Mouse (Mus musculus) kidney, embryonic 16.5 days (tissue): ENCODE results near the gene Rftn2. TPM values are rescaled to one million over a fixed set of nuclear protein-coding genes. Genes with fewer than 3 reads are reported as not detected.

Experiments
- ATAC-seq: fragments of 200-750 bp; cut with Nextera tagmentation; 2 replicates; pipeline ENCODE4 v1.8.0; 2017; ENCODE audit warnings: moderate TSS enrichment; ENCODE audit not compliant: low FRiP score, low TSS enrichment
- H3K27ac ChIP-seq: fragments of 300-500 bp; sonication (generic); 2 replicates; pipeline ENCODE4 v1.5.1; 2014; ENCODE audit warnings: low read length
- H3K27me3 ChIP-seq: fragments of 300-500 bp; sonication (generic); 2 replicates; pipeline ENCODE4 v1.6.1; 2014; ENCODE audit warnings: low read length, control low read depth, mixed read lengths; ENCODE audit not compliant: insufficient read depth
- H3K36me3 ChIP-seq: fragments of 300-500 bp; sonication (generic); 2 replicates; pipeline ENCODE4 v1.6.1; 2014; ENCODE audit warnings: low read length, control low read depth, mixed read lengths; ENCODE audit not compliant: insufficient read depth
- H3K4me1 ChIP-seq: fragments of 300-500 bp; sonication (generic); 2 replicates; pipeline ENCODE4 v1.6.1; 2014; ENCODE audit warnings: low read length, control low read depth, mixed read lengths; ENCODE audit not compliant: insufficient read depth
- H3K4me2 ChIP-seq: fragments of 300-500 bp; sonication (generic); replicated peaks from 2 replicates; pipeline ENCODE4 v1.6.1; 2014; ENCODE audit warnings: low read depth, low read length
- H3K4me3 ChIP-seq: fragments of 300-500 bp; sonication (generic); 2 replicates; pipeline ENCODE4 v1.5.1; 2014; ENCODE audit warnings: mild to moderate bottlenecking, low read length
- H3K9ac ChIP-seq: fragments of 300-500 bp; sonication (generic); replicated peaks from 2 replicates; pipeline ENCODE4 v1.6.1; 2014; ENCODE audit warnings: low read length
- H3K9me3 ChIP-seq: fragments of 300-500 bp; sonication (generic); 2 replicates; pipeline ENCODE4 v1.6.1; 2016; ENCODE audit warnings: low read length, control low read depth
- WGBS: fragments of 180-500 bp; shearing (Covaris S2); extraction: QIAGEN DNeasy Blood & Tissue Kit; methylation state at CpG from one replicate; pipeline ENCODE4 v1.1.7; 2014; 5-methylcytosine and 5-hydroxymethylcytosine counted together
- polyA plus RNA-seq: library from polyadenylated mRNA; unstranded; fragments of >200 nt; fragmentation: Nextera tagmentation; extraction: Ambion mirVana; gene quantifications from 2 replicates; pipeline ENCODE4 v1.2.1, GENCODE M21; 2015

The Rftn2 gene
- polyA plus RNA-seq, 1 experiment from 2014 or later, result 7.6 TPM

GRCm38 (mm10) chr1:55179917-55180566 is 46.5 kb downstream of the Rftn2 start:
- WGBS, result 77% methylated on average over 5 of the region's 5 CpGs
- peaks cover 9% of the 10 kb centered on the region for H3K36me3 ChIP-seq
- H3K4me2 ChIP-seq, result no peak overlapping the region

GRCm38 (mm10) chr1:55174558-55175034 is 52.0 kb downstream of the Rftn2 start:
- 29% methylated on average over 3 of the region's 3 CpGs for WGBS
- Histone ChIP-seq H3K36me3 (no peaks in the 10 kb centered on the region; the same call in 1 of the 2 replicates), H3K4me2 (no peak overlapping the region), H3K9ac (no peak overlapping the region), H3K27me3 (no peaks in the 10 kb centered on the region), H3K9me3 (no peaks in the 10 kb centered on the region), H3K27ac (no peak overlapping the region), H3K4me3 (no peak overlapping the region), H3K4me1 (no peaks in the 10 kb centered on the region)
- ATAC-seq, result no peak

More at GRCm38 (mm10) chr1:55179917-55180566, 46.5 kb downstream of the Rftn2 start:
- no peak for ATAC-seq
- Histone ChIP-seq H3K9ac (no peak overlapping the region), H3K4me3 (no peak overlapping the region), H3K27me3 (no peaks in the 10 kb centered on the region), H3K4me1 (no peaks in the 10 kb centered on the region), H3K9me3 (peaks cover 10% of the 10 kb centered on the region), H3K27ac (no peak overlapping the region)

- 85% methylated on average over 10 of the region's 10 CpGs for WGBS
- Histone ChIP-seq H3K4me3 (no peak overlapping the region), H3K4me2 (no peak overlapping the region), H3K4me1 (no peaks in the 10 kb centered on the region), H3K9me3 (0 out of 2 replicates have a peak, but pooled peaks cover 5% of the 10 kb centered on the region), H3K27me3 (no peaks in the 10 kb centered on the region), H3K9ac (no peak overlapping the region), H3K27ac (no peak overlapping the region), H3K36me3 (peaks cover 5% of the 10 kb centered on the region; the same call in 1 of the 2 replicates)
- ATAC-seq, result no peak
Observed at GRCm38 (mm10) chr1:55173720-55174557, 52.6 kb downstream of the Rftn2 start.

- H3K27ac ChIP-seq, result no peak overlapping the region
- no peaks in the 10 kb centered on the region for H3K4me1 ChIP-seq
- peak overlapping the region; percentile 11; the same call in 1 of the 2 replicates for H3K4me3 ChIP-seq
- no peaks in the 10 kb centered on the region for H3K27me3 ChIP-seq
- peaks cover 5% of the 10 kb centered on the region; the same call in 1 of the 2 replicates for H3K36me3 ChIP-seq
- WGBS, result 55% methylated on average over 22 of the region's 22 CpGs
- H3K4me2 ChIP-seq, result peak overlapping the region; percentile 27
- no peak overlapping the region for H3K9ac ChIP-seq
- ATAC-seq, result no peak
- H3K9me3 ChIP-seq, result 0 out of 2 replicates have a peak, but pooled peaks cover 6% of the 10 kb centered on the region
Observed at GRCm38 (mm10) chr1:55171361-55172325, 54.9 kb downstream of the Rftn2 start.

GRCm38 (mm10) chr1:55168591-55168990 is 58.0 kb downstream of the Rftn2 start:
- no peak overlapping the region for H3K27ac ChIP-seq
- ATAC-seq, result no peak
- H3K9me3 ChIP-seq, result 0 out of 2 replicates have a peak, but pooled peaks cover 6% of the 10 kb centered on the region
- 95% methylated on average over 4 of the region's 4 CpGs for WGBS
- no peak overlapping the region for H3K9ac ChIP-seq
- peaks cover 5% of the 10 kb centered on the region; the same call in 1 of the 2 replicates for H3K36me3 ChIP-seq
- H3K4me1 ChIP-seq, result no peaks in the 10 kb centered on the region
- no peaks in the 10 kb centered on the region for H3K27me3 ChIP-seq
- no peak overlapping the region for H3K4me3 ChIP-seq
- H3K4me2 ChIP-seq, result no peak overlapping the region

DNA sequence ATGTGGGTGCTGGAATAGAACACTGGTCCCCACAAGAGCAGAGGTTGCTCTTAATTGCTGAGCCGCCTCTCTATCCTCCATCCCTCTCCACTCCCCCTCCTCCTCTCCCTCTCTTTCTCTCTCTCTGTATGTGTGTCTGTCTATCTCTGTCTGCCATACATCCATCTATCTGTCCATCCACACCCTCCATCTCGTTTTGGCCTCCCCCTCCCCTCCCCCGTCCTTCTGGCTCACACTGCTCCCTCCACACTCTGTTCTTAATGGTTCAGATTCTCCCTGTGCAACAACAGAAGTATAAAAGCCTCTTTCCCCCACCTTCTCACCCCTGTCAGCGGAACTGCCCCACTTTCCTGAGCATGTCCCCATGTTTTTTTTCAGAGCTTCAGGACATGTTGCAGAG is 59.0 kb downstream of the Rftn2 start:
- 83% methylated on average over 4 of the region's 4 CpGs for WGBS
- H3K27ac ChIP-seq, result no peak overlapping the region
- ATAC-seq, result no peak
- H3K9ac ChIP-seq, result no peak overlapping the region
- no peaks in the 10 kb centered on the region for H3K27me3 ChIP-seq
- 0 out of 2 replicates have a peak, but pooled peaks cover 5% of the 10 kb centered on the region for H3K36me3 ChIP-seq
- no peak overlapping the region for H3K4me2 ChIP-seq
- no peaks in the 10 kb centered on the region for H3K4me1 ChIP-seq
- H3K9me3 ChIP-seq, result 0 out of 2 replicates have a peak, but pooled peaks cover 6% of the 10 kb centered on the region
- H3K4me3 ChIP-seq, result no peak overlapping the region

DNA sequence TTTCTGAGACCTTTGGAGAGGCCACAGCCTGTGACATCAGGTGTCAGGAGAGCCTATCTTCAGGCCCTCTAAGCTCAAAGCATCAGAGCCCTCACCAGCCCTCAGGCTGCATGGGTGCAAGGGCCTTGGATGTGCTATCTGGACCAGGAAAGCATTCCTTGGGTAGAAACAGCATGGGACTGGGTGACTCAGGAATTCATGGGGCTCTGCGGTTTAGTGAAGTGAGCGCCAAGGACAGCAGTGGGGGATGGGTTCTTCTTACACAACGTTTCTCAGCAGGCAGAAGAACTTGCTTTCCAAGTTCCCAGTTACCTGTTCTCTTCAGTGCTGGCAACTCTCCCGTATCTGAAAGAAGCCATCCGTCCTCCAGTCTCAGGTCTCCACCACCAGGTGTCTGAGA is 62.6 kb downstream of the Rftn2 start:
- H3K27ac ChIP-seq, result no peak overlapping the region
- no peaks in the 10 kb centered on the region for H3K27me3 ChIP-seq
- H3K36me3 ChIP-seq, result 0 out of 2 replicates have a peak, but pooled peaks cover 9% of the 10 kb centered on the region
- H3K4me2 ChIP-seq, result no peak overlapping the region
- no peak overlapping the region for H3K9ac ChIP-seq
- no peak for ATAC-seq
- no peaks in the 10 kb centered on the region for H3K4me1 ChIP-seq
- H3K9me3 ChIP-seq, result 0 out of 2 replicates have a peak, but pooled peaks cover 1% of the 10 kb centered on the region
- WGBS, result 65% methylated on average over 5 of the region's 5 CpGs
- H3K4me3 ChIP-seq, result no peak overlapping the region

- no peaks in the 10 kb centered on the region for H3K9me3 ChIP-seq
- no peak overlapping the region for H3K4me2 ChIP-seq
- H3K4me1 ChIP-seq, result no peaks in the 10 kb centered on the region
- H3K9ac ChIP-seq, result no peak overlapping the region
- H3K27ac ChIP-seq, result no peak overlapping the region
- 79% methylated on average over 5 of the region's 5 CpGs for WGBS
- no peak overlapping the region for H3K4me3 ChIP-seq
- H3K36me3 ChIP-seq, result peaks cover 8% of the 10 kb centered on the region; the same call in 1 of the 2 replicates
- no peak for ATAC-seq
- H3K27me3 ChIP-seq, result no peaks in the 10 kb centered on the region
Observed at GRCm38 (mm10) chr1:55162781-55163180, 63.8 kb downstream of the Rftn2 start.

DNA sequence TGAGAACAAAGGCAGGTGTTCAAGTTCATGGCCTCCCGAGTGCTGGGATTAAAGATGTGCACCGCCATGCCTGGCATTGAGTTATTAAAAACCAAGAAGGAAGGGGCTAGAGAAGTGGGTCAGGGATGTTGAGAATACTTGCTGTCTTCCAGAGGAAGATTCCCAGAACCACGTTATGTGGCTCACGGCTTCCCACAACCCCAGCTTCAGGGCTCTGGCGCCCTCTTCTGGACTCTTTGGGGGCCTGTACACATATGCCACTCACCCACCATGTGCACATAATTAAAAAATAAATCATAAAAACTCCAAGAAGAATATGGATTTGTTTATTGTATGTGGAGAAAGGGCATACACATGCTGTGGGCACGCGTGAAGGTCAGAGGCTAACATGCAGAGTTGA is 64.7 kb downstream of the Rftn2 start:
- Histone ChIP-seq H3K27ac (no peak overlapping the region), H3K4me3 (no peak overlapping the region), H3K9me3 (no peaks in the 10 kb centered on the region), H3K4me1 (no peaks in the 10 kb centered on the region), H3K36me3 (peaks cover 16% of the 10 kb centered on the region; the same call in 1 of the 2 replicates), H3K9ac (no peak overlapping the region), H3K27me3 (no peaks in the 10 kb centered on the region), H3K4me2 (no peak overlapping the region)
- WGBS, result 76% methylated on average over 7 of the region's 7 CpGs
- no peak for ATAC-seq
